Mouse (Mus musculus): Measurements from ENCODE around the gene Acadm. TPM values are rescaled to one million over a fixed set of nuclear protein-coding genes. Genes with fewer than 3 reads are reported as not detected.

Acadm gene
- polyA plus RNA-seq, 1 experiment from 2014 or later, result 43.4 TPM

Other genes with a start within 250 kb of the Acadm start
- 22.7 and 26.9 TPM in 2 replicates for gene St6galnac3, start 219.5 kb downstream of the Acadm start, polyA plus RNA-seq (2016; fragmentation: Nextera tagmentation; extraction: Ambion mirVana)
- 0.13 TPM in 1 of 2 replicates, not detected in the other for gene Asb17, start 100.4 kb downstream of the Acadm start, polyA plus RNA-seq (2016; fragmentation: Nextera tagmentation; extraction: Ambion mirVana)
- 0.15 and 0.22 TPM in 2 replicates for gene Msh4, start 38.5 kb downstream of the Acadm start, polyA plus RNA-seq (2016; fragmentation: Nextera tagmentation; extraction: Ambion mirVana)
- 43.1 and 45.8 TPM in 2 replicates for gene Rabggtb, start 31.6 kb downstream of the Acadm start, polyA plus RNA-seq (2016; fragmentation: Nextera tagmentation; extraction: Ambion mirVana)
- gene Slc44a5, start 28.8 kb upstream of the Acadm start, polyA plus RNA-seq (2016; fragmentation: Nextera tagmentation; extraction: Ambion mirVana), result 4.7 and 4.8 TPM in 2 replicates

Data from forebrain, embryonic 12.5 days (tissue).